17 mouse cellular contexts compared by ENCODE assay signal in genomic region chr9:77252134-77252533, GRCm38 (mm10).
DNase-seq lines count a peak whose midpoint lies in the region; ATAC-seq lines count a peak whose summit lies in the region.
"Had no signal": no experiment of that assay in that cellular context is flagged by ENCODE, and none has a peak within 500 bp of the region (broad histone marks: within the 10 kb centered on the region; RNA-seq: fewer than 3 reads in every experiment).

No protein-coding gene starts in this region.

- peaks cover 15% of the 10 kb centered on the region; the same call in 1 of the 2 replicates for H3K4me1 ChIP-seq in forebrain, embryonic 15.5 days
- H3K4me1 ChIP-seq in forebrain, embryonic 10.5 days, result peaks cover 4% of the 10 kb centered on the region; the same call in 1 of the 2 replicates
- no peaks in the 10 kb centered on the region for H3K4me1 ChIP-seq in liver, embryonic 12.5 days
- H3K4me1 ChIP-seq: embryonic facial prominence, embryonic 12.5 days; liver, embryonic 13.5 days; midbrain, embryonic 10.5 days; stomach, embryonic 15.5 days had no signal

- H3K4me2 ChIP-seq in forebrain, embryonic 15.5 days (replicated peaks), result no peak overlapping the region; the same call in 1 of the 2 replicates
- no peak overlapping the region for H3K4me2 ChIP-seq in liver, embryonic 12.5 days
- H3K4me2 ChIP-seq: embryonic facial prominence, embryonic 12.5 days; liver, embryonic 13.5 days; stomach, embryonic 15.5 days had no signal

- no peaks in the 10 kb centered on the region for H3K9me3 ChIP-seq in forebrain, embryonic 15.5 days
- no peaks in the 10 kb centered on the region; the same call in 1 of the 2 replicates for H3K9me3 ChIP-seq in forebrain, embryonic 10.5 days
- H3K9me3 ChIP-seq in liver, embryonic 12.5 days (replicated peaks), result no peaks in the 10 kb centered on the region
- H3K9me3 ChIP-seq: embryonic facial prominence, embryonic 12.5 days; liver, embryonic 13.5 days; midbrain, embryonic 10.5 days; stomach, embryonic 15.5 days had no signal

- no peak for DNase-seq in forebrain, embryonic 10.5 days (ENCODE audit: extremely low spot score, low spot score)
- DNase-seq in left cerebral cortex, adult 11 months (ENCODE audit: low spot score), result peak; percentile 33
- no peak for DNase-seq in left cerebral cortex, postnatal 4 days
- peak; percentile 56 to 63 for DNase-seq in layer of hippocampus, postnatal 36 days
- DNase-seq in telencephalon, adult 2 months (ENCODE audit: low read depth, low spot score), result peak; percentile 74
- no peak for DNase-seq in embryo, embryonic 11 days
- DNase-seq: cerebellum, adult 9-11 months; liver, embryonic 13.5 days; lung, postnatal 14 days; thymus, postnatal 36 days had no signal

- H3K9ac ChIP-seq in forebrain, embryonic 15.5 days (replicated peaks), result no peak overlapping the region
- H3K9ac ChIP-seq in liver, embryonic 12.5 days, result no peak overlapping the region
- H3K9ac ChIP-seq: embryonic facial prominence, embryonic 12.5 days; liver, embryonic 13.5 days; stomach, embryonic 15.5 days had no signal

- peak overlapping the region; percentile 63 for H3K27ac ChIP-seq in forebrain, embryonic 15.5 days (replicated peaks)
- H3K27ac ChIP-seq in forebrain, embryonic 10.5 days, result no peak overlapping the region
- no peak overlapping the region for H3K27ac ChIP-seq in liver, embryonic 12.5 days
- H3K27ac ChIP-seq: embryonic facial prominence, embryonic 12.5 days; liver, embryonic 13.5 days; midbrain, embryonic 10.5 days; stomach, embryonic 15.5 days had no signal

- WGBS in forebrain, embryonic 15.5 days, result 29% methylated on average over 7 of the region's 7 CpGs
- 92% methylated on average over 7 of the region's 7 CpGs for WGBS in forebrain, embryonic 10.5 days
- WGBS in liver, embryonic 12.5 days (ENCODE audit: insufficient replicate concordance), result 69% methylated on average over 7 of the region's 7 CpGs

- H3K4me3 ChIP-seq in forebrain, embryonic 15.5 days, result no peak overlapping the region
- no peak overlapping the region for H3K4me3 ChIP-seq in forebrain, embryonic 10.5 days
- H3K4me3 ChIP-seq in liver, embryonic 12.5 days, result no peak overlapping the region
- H3K4me3 ChIP-seq: embryonic facial prominence, embryonic 12.5 days; liver, embryonic 13.5 days; midbrain, embryonic 10.5 days; stomach, embryonic 15.5 days had no signal

- no peaks in the 10 kb centered on the region for H3K27me3 ChIP-seq in forebrain, embryonic 15.5 days
- no peaks in the 10 kb centered on the region for H3K27me3 ChIP-seq in forebrain, embryonic 10.5 days (ENCODE audit: poor library complexity, severe bottlenecking)
- no peaks in the 10 kb centered on the region for H3K27me3 ChIP-seq in liver, embryonic 12.5 days (replicated peaks)
- H3K27me3 ChIP-seq: embryonic facial prominence, embryonic 12.5 days; liver, embryonic 13.5 days; stomach, embryonic 15.5 days had no signal

- H3K36me3 ChIP-seq in forebrain, embryonic 15.5 days, result no peaks in the 10 kb centered on the region
- no peaks in the 10 kb centered on the region for H3K36me3 ChIP-seq in forebrain, embryonic 10.5 days (replicated peaks)
- no peaks in the 10 kb centered on the region for H3K36me3 ChIP-seq in liver, embryonic 12.5 days
- H3K36me3 ChIP-seq: embryonic facial prominence, embryonic 12.5 days; G1E; liver, embryonic 13.5 days; midbrain, embryonic 10.5 days; stomach, embryonic 15.5 days had no signal

- intact Hi-C loops in left cerebral cortex, postnatal 4 days (cut with DNase I), result loop anchor here (5.0 kb wide), 1 partner anchor 125 kb away; no protein-coding TSS in a partner anchor

- peak; percentile 84 for ATAC-seq in forebrain, embryonic 15.5 days (replicated peaks)
- ATAC-seq in liver, embryonic 12.5 days, result no peak
- ATAC-seq: inflammation-experienced regulatory T-cells, adult 6 months had no signal

Comparison
In these comparisons a context has a peak if more than half of its experiments do, and no peak if none do; other contexts are left out.
1. DNase-seq: peak in left cerebral cortex, adult 11 months (single experiment), layer of hippocampus, postnatal 36 days (2 of 2) and telencephalon, adult 2 months (single experiment); none in forebrain, embryonic 10.5 days (single experiment), left cerebral cortex, postnatal 4 days (single experiment) and embryo, embryonic 11 days (single experiment).